Mouse (Mus musculus) urinary bladder, postnatal 25 days (tissue): ENCODE measurements around the gene Nfxl1.
"Not testable (repeated sequence)": the region's sequence is repeated elsewhere in the genome, so short reads cannot be mapped to it uniquely, and the experiment has no call there.

ENCODE experiments used
- DNase-seq: peaks from one replicate; pipeline ENCODE4 v3.0.0; 2022; ENCODE audit warnings: low spot score

Gene Nfxl1

GRCm38 (mm10) chr5:72559544-72560049 is at the start of gene Nfxl1:
Gene Nfxl1, minus strand, starts transcription at chr5:72559684.
- peak; percentile 95 for DNase-seq

GRCm38 (mm10) chr5:72603138-72603537 is 43.7 kb upstream of the Nfxl1 start:
- no peak for DNase-seq

GRCm38 (mm10) chr5:72601006-72601405 is 41.5 kb upstream of the Nfxl1 start:
- DNase-seq = peak; percentile 44

GRCm38 (mm10) chr5:72587192-72587681 is 27.8 kb upstream of the Nfxl1 start, which contains the start of gene Gm5868:
Gene Gm5868, minus strand, starts transcription at chr5:72587551.
- DNase-seq = no peak

- not testable (repeated sequence) for DNase-seq
Measured at GRCm38 (mm10) chr5:72586667-72587191, 27.2 kb upstream of the Nfxl1 start.

GRCm38 (mm10) chr5:72586122-72586521 is 26.6 kb upstream of the Nfxl1 start:
- DNase-seq = not testable (repeated sequence)

GRCm38 (mm10) chr5:72580970-72581332 is 21.5 kb upstream of the Nfxl1 start, which contains the start of gene Zar1:
Gene Zar1, minus strand, starts transcription at chr5:72581254.
- not testable (repeated sequence) for DNase-seq

GRCm38 (mm10) chr5:72580088-72580969 is 20.8 kb upstream of the Nfxl1 start:
- peak; percentile 7 for DNase-seq

- not testable (repeated sequence) for DNase-seq
Measured at GRCm38 (mm10) chr5:72579599-72579998, 20.1 kb upstream of the Nfxl1 start.

GRCm38 (mm10) chr5:72565621-72566020 is 6.1 kb upstream of the Nfxl1 start:
- DNase-seq = no peak

- not testable (repeated sequence) for DNase-seq
Measured at GRCm38 (mm10) chr5:72563183-72563582, 3.7 kb upstream of the Nfxl1 start.

- DNase-seq = no peak
Measured at GRCm38 (mm10) chr5:72560976-72561628, 1.6 kb upstream of the Nfxl1 start.

GRCm38 (mm10) chr5:72558716-72559526 is 563 bp downstream of the Nfxl1 start:
- DNase-seq = peak; percentile 39

GRCm38 (mm10) chr5:72556245-72556644 is 3.2 kb downstream of the Nfxl1 start:
- DNase-seq = no peak

- no peak for DNase-seq
Measured at GRCm38 (mm10) chr5:72551209-72551608, 8.3 kb downstream of the Nfxl1 start.

- no peak for DNase-seq
Measured at GRCm38 (mm10) chr5:72528896-72529295, 30.6 kb downstream of the Nfxl1 start.

- no peak for DNase-seq
Measured at GRCm38 (mm10) chr5:72513808-72514207, 45.7 kb downstream of the Nfxl1 start.

GRCm38 (mm10) chr5:72505740-72506139 is 53.7 kb downstream of the Nfxl1 start:
- DNase-seq = no peak

GRCm38 (mm10) chr5:72503531-72504523 is 55.7 kb downstream of the Nfxl1 start, which contains the start of gene Corin:
Gene Corin, minus strand, starts transcription at chr5:72504473.
- DNase-seq = no peak

- no peak for DNase-seq
Measured at GRCm38 (mm10) chr5:72502778-72503177, 56.7 kb downstream of the Nfxl1 start.
